Mouse (Mus musculus): ENCODE measurements around the gene Olfr714. TPM values are rescaled to one million over a fixed set of nuclear protein-coding genes. Genes with fewer than 3 reads are reported as not detected.
"Not testable (repeated sequence)": the region's sequence is repeated elsewhere in the genome, so short reads cannot be mapped to it uniquely, and the experiment has no call there.

Gene Olfr714
- polyA plus RNA-seq, 1 experiment from 2014 or later = not detected

- no peaks in the 10 kb centered on the region for H3K27me3 ChIP-seq (ENCODE audit: insufficient read depth, low read length)
- no peak within 1 kb of the TSS for H3K27ac ChIP-seq
- H3K4me1 ChIP-seq (replicated peaks; ENCODE audit: insufficient read depth, low read length) = no peaks in the 10 kb centered on the region
- no peaks in the 10 kb centered on the region for H3K36me3 ChIP-seq (ENCODE audit: insufficient read depth, low read length)
- WGBS = 56% methylated on average over 1 of the region's 1 CpGs
- no peak within 1 kb of the TSS for H3K9ac ChIP-seq (ENCODE audit: low read depth, low read length)
- no peak within 1 kb of the TSS for H3K4me3 ChIP-seq (replicated peaks; ENCODE audit: low read depth, low read length)
- H3K9me3 ChIP-seq (replicated peaks; ENCODE audit: low read length) = no peaks in the 10 kb centered on the region
- DNase-seq (ENCODE audit: low spot score) (no peak), ATAC-seq (replicated peaks; ENCODE audit: low FRiP score, low read depth) (no peak)
- no peak within 1 kb of the TSS for H3K4me2 ChIP-seq (ENCODE audit: low read length)
- TF ChIP-seq CTCF (IDR thresholded peaks at IDR 0.05; ENCODE audit: low read depth) = no peak
Observed at GRCm38 (mm10) chr7:107092920-107093319, 22.1 kb downstream of the Olfr714 start, which contains the start of gene Olfr17. TSS of gene Olfr17 (plus strand) at chr7:107093220.

GRCm38 (mm10) chr7:107110269-107110668 lies 39.5 kb downstream of the Olfr714 start, which contains the start of gene Olfr715b:
TSS of gene Olfr715b (minus strand) at chr7:107110369.
- 70% methylated on average over 1 of the region's 2 CpGs for WGBS
- H3K4me2 ChIP-seq (ENCODE audit: low read length); ATAC-seq (replicated peaks; ENCODE audit: low FRiP score, low read depth); H3K9ac ChIP-seq (ENCODE audit: low read depth, low read length); H3K36me3 ChIP-seq (ENCODE audit: insufficient read depth, low read length); H3K9me3 ChIP-seq (replicated peaks; ENCODE audit: low read length); H3K4me3 ChIP-seq (replicated peaks; ENCODE audit: low read depth, low read length); H3K27ac ChIP-seq; H3K4me1 ChIP-seq (replicated peaks; ENCODE audit: insufficient read depth, low read length); H3K27me3 ChIP-seq (ENCODE audit: insufficient read depth, low read length); DNase-seq (ENCODE audit: low spot score): not testable (repeated sequence)

Other genes with a start within 250 kb of the Olfr714 start
- gene Olfr702, start 237.1 kb upstream of the Olfr714 start, polyA plus RNA-seq (2015; fragmentation: Nextera tagmentation; extraction: Ambion mirVana) = not detected in 2 replicates
- gene Olfr703, start 227.6 kb upstream of the Olfr714 start, polyA plus RNA-seq (2015; fragmentation: Nextera tagmentation; extraction: Ambion mirVana) = not detected in 2 replicates
- gene Olfr704, start 207.8 kb upstream of the Olfr714 start, polyA plus RNA-seq (2015; fragmentation: Nextera tagmentation; extraction: Ambion mirVana) = not detected in 2 replicates
- not detected in 2 replicates for gene Olfr705, start 194.1 kb upstream of the Olfr714 start, polyA plus RNA-seq (2015; fragmentation: Nextera tagmentation; extraction: Ambion mirVana)
- gene Olfr706, start 182.8 kb upstream of the Olfr714 start, polyA plus RNA-seq (2015; fragmentation: Nextera tagmentation; extraction: Ambion mirVana) = not detected in 2 replicates
- not detected in 2 replicates for gene Olfr707, start 169.7 kb upstream of the Olfr714 start, polyA plus RNA-seq (2015; fragmentation: Nextera tagmentation; extraction: Ambion mirVana)
- not detected in 2 replicates for gene Olfr1532-ps1, start 163.0 kb upstream of the Olfr714 start, polyA plus RNA-seq (2015; fragmentation: Nextera tagmentation; extraction: Ambion mirVana)
- gene Olfr709-ps1, start 138.8 kb upstream of the Olfr714 start, polyA plus RNA-seq (2015; fragmentation: Nextera tagmentation; extraction: Ambion mirVana) = not detected in 2 replicates
- not detected in 2 replicates for gene Olfr710, start 122.7 kb upstream of the Olfr714 start, polyA plus RNA-seq (2015; fragmentation: Nextera tagmentation; extraction: Ambion mirVana)
- gene Olfr6, start 107.0 kb upstream of the Olfr714 start, polyA plus RNA-seq (2015; fragmentation: Nextera tagmentation; extraction: Ambion mirVana) = not detected in 2 replicates
- gene Olfr711, start 95.5 kb upstream of the Olfr714 start, polyA plus RNA-seq (2015; fragmentation: Nextera tagmentation; extraction: Ambion mirVana) = not detected in 2 replicates
- not detected in 2 replicates for gene Olfr2, start 64.9 kb upstream of the Olfr714 start, polyA plus RNA-seq (2015; fragmentation: Nextera tagmentation; extraction: Ambion mirVana)
- not detected in 2 replicates for gene Olfr713, start 39.8 kb upstream of the Olfr714 start, polyA plus RNA-seq (2015; fragmentation: Nextera tagmentation; extraction: Ambion mirVana)
- not detected in 2 replicates for gene Olfr17, start 22.2 kb downstream of the Olfr714 start, polyA plus RNA-seq (2015; fragmentation: Nextera tagmentation; extraction: Ambion mirVana)
- gene Olfr715b, start 39.4 kb downstream of the Olfr714 start, polyA plus RNA-seq (2015; fragmentation: Nextera tagmentation; extraction: Ambion mirVana) = not detected in 2 replicates
- gene Olfr715, start 60.1 kb downstream of the Olfr714 start, polyA plus RNA-seq (2015; fragmentation: Nextera tagmentation; extraction: Ambion mirVana) = not detected in 2 replicates
- gene Olfr716, start 67.3 kb downstream of the Olfr714 start, polyA plus RNA-seq (2015; fragmentation: Nextera tagmentation; extraction: Ambion mirVana) = not detected in 2 replicates
- gene Nlrp14, start 96.0 kb downstream of the Olfr714 start, polyA plus RNA-seq (2015; fragmentation: Nextera tagmentation; extraction: Ambion mirVana) = not detected in 2 replicates
- gene Rbmxl2, start 138.5 kb downstream of the Olfr714 start, polyA plus RNA-seq (2015; fragmentation: Nextera tagmentation; extraction: Ambion mirVana) = not detected in 2 replicates

All from kidney, postnatal 0 days (tissue).